Mouse (Mus musculus) hematopoietic stem cell, adult 5-6 weeks (primary cell): ENCODE measurements around the gene Btbd35f21. TPM values are rescaled to one million over a fixed set of nuclear protein-coding genes. Genes with fewer than 3 reads are reported as not detected.
"Not testable (repeated sequence)": the region's sequence is repeated elsewhere in the genome, so short reads cannot be mapped to it uniquely, and the experiment has no call there.

Source experiments
- ATAC-seq, 2 experiments: fragments of 125-278 bp in 1 of 2; replicated peaks in 1 of 2; 2 replicates each; pipeline ENCODE4 v1.8.0; 2016 to 2017; ENCODE audit warnings: inconsistent platforms in 2 of 2, mild to moderate bottlenecking in 2 of 2, moderate number of reproducible peaks in 2 of 2, low read depth in 1 of 2, moderate TSS enrichment in 1 of 2; ENCODE audit not compliant: low FRiP score in 2 of 2, poor library complexity in 2 of 2, severe bottlenecking in 2 of 2, insufficient read depth in 1 of 2, low TSS enrichment in 1 of 2
- total RNA-seq: library from RNA; stranded (forward); fragments of 172-1452, 232-1000 nt; gene quantifications from 2 replicates; pipeline ENCODE4 v1.2.3, GENCODE M21; 2017

Btbd35f21 gene
- not detected in 2 replicates for total RNA-seq

- ATAC-seq, result not testable (repeated sequence)
These were observed at the start of gene Btbd35f21 for GRCm38 (mm10) chrX:32725809-32726208. Gene Btbd35f21, plus strand, starts transcription at chrX:32726109.

Other genes with a start within 250 kb of the Btbd35f21 start
- not detected in 2 replicates for gene Btbd35f1, start 166.1 kb upstream of the Btbd35f21 start, total RNA-seq
- not detected in 2 replicates for gene Gm5926, start 75.4 kb upstream of the Btbd35f21 start, total RNA-seq
- gene Btbd35f30, start 168.5 kb downstream of the Btbd35f21 start, total RNA-seq, result not detected in 2 replicates
- not detected in 2 replicates for gene Gm21789, start 215.7 kb downstream of the Btbd35f21 start, total RNA-seq
- gene Btbd35f5, start 247.8 kb downstream of the Btbd35f21 start, total RNA-seq, result not detected in 2 replicates